Comparison of ENCODE assay signal across 9 mouse cellular contexts in genomic region chr2:27304741-27305140, GRCm38 (mm10). TPM values are rescaled to one million over a fixed set of nuclear protein-coding genes. Genes with fewer than 3 reads are reported as not detected.
A peak's percentile ranks its signal among the peaks of the same experiment; 100 is the strongest.
DNase-seq lines count a peak whose midpoint lies in the region; ATAC-seq lines count a peak whose summit lies in the region.
"Had no signal": no experiment of that assay in that cellular context is flagged by ENCODE, and none has a peak within 500 bp of the region (broad histone marks: within the 10 kb centered on the region; RNA-seq: fewer than 3 reads in every experiment).

No protein-coding gene starts in this region.

- H3K9me3 ChIP-seq in heart, embryonic 10.5 days, result no peaks in the 10 kb centered on the region
- H3K9me3 ChIP-seq in kidney, embryonic 15.5 days (replicated peaks), result no peaks in the 10 kb centered on the region

- H3K27me3 ChIP-seq in heart, embryonic 10.5 days (ENCODE audit: insufficient read depth, poor library complexity, severe bottlenecking), result no peaks in the 10 kb centered on the region
- no peaks in the 10 kb centered on the region for H3K27me3 ChIP-seq in kidney, embryonic 15.5 days

- no peak overlapping the region for H3K4me3 ChIP-seq in heart, embryonic 10.5 days
- H3K4me3 ChIP-seq in kidney, embryonic 15.5 days (replicated peaks), result no peak overlapping the region

- H3K36me3 ChIP-seq in heart, embryonic 10.5 days, result peaks cover 3% of the 10 kb centered on the region; the same call in 1 of the 2 replicates
- no peaks in the 10 kb centered on the region for H3K36me3 ChIP-seq in kidney, embryonic 15.5 days

- peak; percentile 93 for DNase-seq in heart, adult 11 months
- DNase-seq in heart, embryonic 10.5 days (ENCODE audit: low spot score), result no peak
- peak; percentile 40 for DNase-seq in urinary bladder, postnatal 25 days (ENCODE audit: low spot score)
- no peak for DNase-seq in urinary bladder, adult 2 months (ENCODE audit: low spot score)
- DNase-seq in cerebellum, adult 11 months, result no peak
- DNase-seq: thymus, postnatal 14 days had no signal

- H3K4me1 ChIP-seq in heart, embryonic 10.5 days, result peaks cover 11% of the 10 kb centered on the region
- peaks cover 34% of the 10 kb centered on the region for H3K4me1 ChIP-seq in kidney, embryonic 15.5 days

- peak; percentile 55 for ATAC-seq in kidney, embryonic 15.5 days (replicated peaks; ENCODE audit: low FRiP score)
- no peak for ATAC-seq in activated CD4-positive, CD25-positive, alpha-beta regulatory T cell, adult 4 months
- ATAC-seq in erythroblast, adult 5-6 weeks (replicated peaks; ENCODE audit: low FRiP score, poor library complexity, severe bottlenecking), result no peak

- no peak overlapping the region for H3K4me2 ChIP-seq in kidney, embryonic 15.5 days

- no peak overlapping the region for H3K9ac ChIP-seq in kidney, embryonic 15.5 days

- H3K27ac ChIP-seq in heart, embryonic 10.5 days, result no peak overlapping the region
- peak overlapping the region; percentile 48 for H3K27ac ChIP-seq in kidney, embryonic 15.5 days

- 80% methylated on average over 13 of the region's 13 CpGs for WGBS in heart, embryonic 10.5 days
- 33% methylated on average over 13 of the region's 13 CpGs for WGBS in kidney, embryonic 15.5 days

RNA-seq across cellular contexts. Expression of gene Sardh, which starts 56.6 kb away (rescaled TPM):
- 11.8 and 13.4 TPM in 2 replicates for polyA plus RNA-seq in heart, embryonic 10.5 days (2016; fragmentation: Nextera tagmentation; extraction: Ambion mirVana)
- 8.1 and 10.6 TPM in 2 replicates for polyA plus RNA-seq in urinary bladder, adult 2 months (2012; rRNA removed)
- polyA plus RNA-seq in kidney, embryonic 15.5 days (2015; fragmentation: Nextera tagmentation; extraction: Ambion mirVana), result 38.7 and 46.1 TPM in 2 replicates
- polyA plus RNA-seq in activated CD4-positive, CD25-positive, alpha-beta regulatory T cell, adult 4 months (2017; shearing (Covaris generic)), result 1 to 10 TPM; 3.0 to 4.7 TPM
- total RNA-seq in erythroblast, adult 5-6 weeks (2015; ENCODE audit: low replicate concordance), result not detected in 2 replicates
- 0.60 TPM in 1 of 2 replicates, not detected in the other for total RNA-seq in erythroblast, adult 5-6 weeks (2017; ENCODE audit: low replicate concordance)

Comparison
In these comparisons a context has a peak if more than half of its experiments do, and no peak if none do; other contexts are left out.
1. DNase-seq: peak in heart, adult 11 months (single experiment) and urinary bladder, postnatal 25 days (single experiment); none in heart, embryonic 10.5 days (single experiment), urinary bladder, adult 2 months (single experiment) and cerebellum, adult 11 months (single experiment).